Mouse (Mus musculus): ENCODE data around the gene Ctcf.

The Ctcf gene

GRCm38 (mm10) chr8:105609355-105609754 lies 27.0 kb upstream of the Ctcf start:
- POLR2A ChIA-PET = interaction anchor here in 1 of 4 experiments (0.9 to 7.2 kb wide), 5 partner anchors 10 to 103 kb away, joined by 3 to 91 read pairs (median 4); no protein-coding TSS in a partner anchor

GRCm38 (mm10) chr8:105609771-105610170 lies 26.6 kb upstream of the Ctcf start:
- CTCF ChIA-PET = interaction anchor here in 1 of 4 experiments (0.5 to 5.0 kb wide), 2 partner anchors 12 to 33 kb away, joined by 3 to 32 read pairs; no protein-coding TSS in a partner anchor
- POLR2A ChIA-PET = interaction anchor here in 2 of 4 experiments (0.6 to 7.2 kb wide), 7 partner anchors 10 to 1296 kb away, joined by 3 to 91 read pairs (median 4); no protein-coding TSS in a partner anchor

More at GRCm38 (mm10) chr8:105609355-105609754, 27.0 kb upstream of the Ctcf start:
- CTCF ChIA-PET = interaction anchor here in 3 of 4 experiments (0.6 to 5.2 kb wide), 4 partner anchors 12 to 39 kb away, joined by 3 to 69 read pairs (median 24); no protein-coding TSS in a partner anchor

GRCm38 (mm10) chr8:105611836-105612235 lies 24.5 kb upstream of the Ctcf start:
- ChIA-PET CTCF (interaction anchor here in 2 of 4 experiments (0.5 to 1.1 kb wide), 3 partner anchors 12 to 381 kb away, joined by 3 to 4 read pairs (median 3); no protein-coding TSS in a partner anchor), POLR2A (interaction anchor here in 3 of 4 experiments (0.8 to 1.5 kb wide), 4 partner anchors 11 to 158 kb away, joined by 3 read pairs; no protein-coding TSS in a partner anchor)

- ChIA-PET POLR2A (interaction anchor here in 2 of 4 experiments (0.7 to 3.9 kb wide), 12 partner anchors 7 to 75 kb away, joined by 3 to 20 read pairs (median 4); partner anchors contain the start of genes Ripor1 (in 2 of the 2) and Agrp (in 1 of the 2)), CTCF (interaction anchor here in 2 of 4 experiments (0.7 to 1.3 kb wide), 3 partner anchors 8 to 351 kb away, joined by 3 to 4 read pairs (median 4); partner anchors contain the start of gene Ripor1 (in 1 of the 2))
These were observed 23.3 kb upstream of the Ctcf start for GRCm38 (mm10) chr8:105613037-105613436.

DNA sequence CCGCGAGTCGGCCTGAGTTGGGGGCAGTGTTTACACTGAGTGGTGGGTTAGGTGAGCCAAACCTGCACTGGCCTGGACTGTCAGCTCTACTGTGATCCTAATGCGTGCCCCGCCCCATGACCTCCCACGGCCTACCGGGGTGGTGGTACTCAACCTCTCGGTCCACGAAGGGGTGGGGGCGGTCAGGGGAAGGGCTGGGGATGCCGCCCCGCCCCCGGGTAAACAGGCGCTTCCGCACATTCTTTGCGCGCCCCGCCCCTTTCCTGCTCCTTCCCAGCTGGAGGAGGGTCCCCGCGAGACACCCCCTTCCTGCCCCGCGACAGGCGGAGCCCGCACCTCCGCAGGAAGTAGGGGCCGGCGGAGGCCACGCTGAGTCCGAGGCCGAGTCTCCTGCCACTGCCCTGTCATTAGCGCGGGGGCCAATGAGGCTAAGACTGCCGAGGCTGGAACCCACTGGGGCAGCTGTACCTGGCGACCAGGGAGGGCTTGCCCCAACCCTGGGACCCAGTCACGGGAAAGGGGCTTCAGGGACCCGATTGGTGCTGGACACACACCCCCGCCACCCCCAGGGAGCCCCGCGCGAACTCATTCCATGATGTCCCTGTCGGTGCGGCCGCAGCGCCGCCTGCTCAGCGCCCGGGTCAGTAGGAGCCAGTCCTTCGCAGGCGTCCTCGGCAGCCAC lies 22.4 kb upstream of the Ctcf start:
- CTCF ChIA-PET = interaction anchor here (0.6 to 1.3 kb wide), 11 partner anchors 8 to 163 kb away, joined by 3 to 4 read pairs (median 3); partner anchors contain the start of gene Ripor1 (in 1 of the 4)
- POLR2A ChIA-PET = interaction anchor here in 3 of 4 experiments (0.7 to 11.9 kb wide), 18 partner anchors 7 to 144 kb away, joined by 3 to 91 read pairs (median 4); partner anchors contain the start of genes Ripor1 (in 2 of the 3), Agrp (in 1 of the 3) and Ctcf (in 1 of the 3)

- ChIA-PET POLR2A (interaction anchor here in 3 of 4 experiments (0.5 to 11.9 kb wide), 11 partner anchors 9 to 579 kb away, joined by 3 to 91 read pairs (median 4); partner anchors contain the start of genes Ripor1 (in 2 of the 3) and Ctcf (in 1 of the 3)), CTCF (interaction anchor here in 1 of 4 experiments (0.7 kb wide), 1 partner anchor 9 kb away, joined by 4 read pairs; no protein-coding TSS in a partner anchor)
These were observed 20.4 kb upstream of the Ctcf start for GRCm38 (mm10) chr8:105615942-105616341.

DNA sequence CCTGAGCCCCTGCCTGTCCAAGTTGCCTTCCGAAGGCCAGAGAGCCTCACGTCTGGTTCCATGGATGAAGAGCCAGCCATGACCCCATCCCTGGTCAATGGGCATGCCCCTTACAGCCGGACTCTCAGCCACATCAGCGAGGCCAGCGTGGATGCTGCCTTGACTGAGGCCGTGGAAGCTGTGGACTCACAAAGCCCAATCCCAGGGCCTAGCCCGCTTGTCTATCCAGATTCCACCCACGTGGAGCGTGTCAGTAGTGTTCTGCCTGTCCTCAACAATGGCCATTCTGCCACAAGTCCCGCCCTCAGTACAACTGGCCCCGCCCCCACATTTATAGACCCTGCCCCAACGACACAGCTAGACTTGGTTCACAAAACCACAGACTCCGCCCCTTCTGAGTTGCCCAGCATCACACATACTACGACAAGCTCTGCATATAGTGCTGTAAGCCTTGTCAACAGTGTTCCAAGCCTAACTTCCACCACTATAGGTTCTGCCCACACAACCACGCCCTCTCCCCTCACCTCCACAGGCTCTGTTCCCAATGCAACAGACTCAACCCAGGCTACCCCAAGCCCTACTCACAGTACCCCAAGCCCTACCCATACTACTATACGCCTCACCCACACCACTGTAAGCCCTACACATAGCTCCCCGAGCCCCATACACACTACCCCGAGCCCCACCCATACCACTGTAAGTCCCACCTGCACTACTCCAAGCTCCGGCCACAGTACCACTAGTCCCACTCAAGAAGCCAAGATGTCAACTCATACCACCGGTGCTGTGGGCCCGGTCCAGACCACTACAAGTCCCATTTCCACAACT lies 18.7 kb upstream of the Ctcf start:
- ChIA-PET CTCF (interaction anchor here (0.5 to 2.4 kb wide), 9 partner anchors 10 to 179 kb away, joined by 3 to 13 read pairs (median 3); partner anchors contain the start of gene Ripor1 (in 2 of the 4)), POLR2A (interaction anchor here in 3 of 4 experiments (0.5 to 12.0 kb wide), 13 partner anchors 9 to 209 kb away, joined by 3 to 229 read pairs (median 4); partner anchors contain the start of genes Ctcf (in 3 of the 3), Ripor1 (in 2 of the 3), Agrp (in 1 of the 3) and Carmil2 (in 1 of the 3))

GRCm38 (mm10) chr8:105618279-105618634 lies 18.1 kb upstream of the Ctcf start:
- CTCF ChIA-PET = interaction anchor here in 2 of 4 experiments (0.7 to 2.4 kb wide), 7 partner anchors 11 to 177 kb away, joined by 3 to 13 read pairs (median 3); partner anchors contain the start of gene Ripor1 (in 1 of the 2)
- POLR2A ChIA-PET = interaction anchor here in 3 of 4 experiments (0.8 to 12.0 kb wide), 16 partner anchors 9 to 313 kb away, joined by 3 to 229 read pairs (median 4); partner anchors contain the start of genes Ctcf (in 3 of the 3), Carmil2 (in 2 of the 3), Ripor1 (in 2 of the 3) and Agrp (in 1 of the 3)

DNA sequence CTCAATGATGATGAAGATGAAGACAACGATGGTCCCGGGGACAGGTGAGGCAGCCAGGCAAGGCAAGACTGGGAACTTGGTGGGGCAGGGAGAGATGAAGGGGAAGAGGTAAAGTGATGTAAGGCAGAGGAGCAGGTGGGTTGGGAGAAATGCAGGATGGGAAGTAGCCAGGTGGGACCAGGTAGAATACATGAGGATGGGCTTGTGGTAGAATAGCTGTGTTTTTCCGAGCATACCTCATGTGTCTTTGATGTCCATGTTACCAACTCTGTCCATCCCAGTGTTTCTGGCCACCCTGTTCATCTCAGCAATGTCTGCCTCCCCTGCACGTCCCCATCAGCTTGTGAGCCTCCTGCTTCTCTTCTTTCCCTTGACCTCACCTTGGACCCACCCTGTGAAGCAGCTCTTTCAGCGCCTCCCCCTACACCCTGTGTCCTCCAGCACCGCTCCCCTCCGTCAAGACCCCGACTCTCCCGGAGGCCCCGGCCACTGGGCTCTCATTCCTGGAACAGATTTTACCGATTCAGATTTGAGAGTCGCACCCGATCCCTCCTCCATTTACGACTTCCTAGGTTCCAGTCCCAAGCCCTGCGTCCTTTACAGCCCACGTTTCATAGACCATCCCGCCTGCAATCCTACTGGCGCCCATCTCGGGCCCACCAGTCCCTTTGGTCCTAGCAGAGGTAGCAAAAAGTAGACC lies 17.3 kb upstream of the Ctcf start:
- POLR2A ChIA-PET = interaction anchor here in 3 of 4 experiments (0.8 to 12.0 kb wide), 11 partner anchors 12 to 312 kb away, joined by 3 to 229 read pairs (median 3); partner anchors contain the start of genes Carmil2 (in 2 of the 3), Ctcf (in 2 of the 3), Ripor1 (in 2 of the 3) and Agrp (in 1 of the 3)
- CTCF ChIA-PET = interaction anchor here in 2 of 4 experiments (1.5 to 2.4 kb wide), 4 partner anchors 12 to 178 kb away, joined by 3 to 9 read pairs (median 4); no protein-coding TSS in a partner anchor

DNA sequence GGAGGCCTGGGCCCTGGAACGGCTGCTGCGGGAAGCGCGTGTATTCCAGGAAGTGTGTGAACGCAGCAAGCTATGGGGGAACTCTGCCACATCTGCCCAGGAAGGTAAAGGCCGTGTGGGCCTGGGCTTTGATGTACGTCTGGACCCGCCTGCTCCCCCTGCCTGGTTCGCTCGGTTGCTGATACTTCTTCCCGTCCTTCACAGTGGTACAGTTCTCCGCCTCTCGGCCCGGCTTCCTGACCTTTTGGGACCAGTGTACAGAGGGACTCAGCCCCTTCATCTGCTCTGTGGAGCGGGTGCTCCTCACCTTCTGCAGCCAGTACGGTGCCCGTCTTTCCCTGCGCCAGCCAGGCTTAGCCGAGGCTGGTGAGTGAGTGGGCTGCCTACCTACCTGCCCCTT lies 16.2 kb upstream of the Ctcf start:
- POLR2A ChIA-PET = interaction anchor here in 2 of 4 experiments (1.3 to 12.0 kb wide), 6 partner anchors 13 to 42 kb away, joined by 4 to 229 read pairs (median 18); partner anchors contain the start of genes Ripor1 (in 2 of the 2), Agrp (in 1 of the 2) and Ctcf (in 1 of the 2)
- CTCF ChIA-PET = interaction anchor here in 2 of 4 experiments (1.1 to 3.8 kb wide), 7 partner anchors 12 to 150 kb away, joined by 3 to 32 read pairs (median 4); partner anchors contain the start of gene Carmil2 (in 1 of the 2)

DNA sequence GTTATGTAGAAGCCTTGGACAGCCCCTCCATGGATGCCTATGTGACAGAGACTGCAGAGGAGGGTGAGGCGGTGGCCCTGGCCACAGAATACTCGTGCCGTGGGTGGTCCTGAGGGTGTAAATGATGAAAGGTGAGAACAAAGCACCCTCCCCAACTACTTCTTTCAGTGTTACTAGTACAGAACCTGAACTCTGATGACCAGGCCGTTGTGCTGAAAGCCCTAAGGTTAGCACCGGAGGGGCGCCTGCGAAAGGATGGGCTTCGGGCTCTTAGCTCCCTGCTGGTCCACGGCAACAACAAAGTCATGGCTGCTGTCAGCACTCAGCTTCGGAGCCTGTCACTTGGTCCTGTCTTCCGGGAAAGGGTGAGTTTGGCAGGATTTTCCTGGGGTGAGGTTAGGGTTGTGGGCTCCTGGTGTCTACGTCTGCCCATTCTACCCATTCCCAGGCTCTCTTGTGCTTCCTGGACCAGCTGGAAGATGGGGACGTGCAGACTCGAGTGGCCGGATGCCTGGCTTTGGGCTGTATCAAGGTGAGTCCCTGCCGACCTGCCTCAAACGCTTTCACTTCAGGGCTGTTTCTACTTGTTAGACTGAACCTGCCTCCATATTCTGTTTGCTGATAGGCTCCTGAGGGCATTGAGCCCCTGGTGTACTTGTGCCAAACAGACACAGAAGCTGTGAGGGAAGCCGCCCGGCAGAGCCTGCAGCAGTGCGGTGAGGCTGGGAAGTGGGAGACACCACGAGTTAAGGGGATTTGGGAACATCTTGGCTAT lies 15.2 kb upstream of the Ctcf start:
- ChIA-PET CTCF (interaction anchor here (0.5 to 3.8 kb wide), 19 partner anchors 8 to 234 kb away, joined by 3 to 32 read pairs (median 4); partner anchors contain the start of genes Ripor1 (in 3 of the 4), Carmil2 (in 2 of the 4), Acd (in 1 of the 4) and Pard6a (in 1 of the 4)), POLR2A (interaction anchor here in 3 of 4 experiments (1.1 to 12.0 kb wide), 13 partner anchors 7 to 239 kb away, joined by 3 to 229 read pairs (median 8); partner anchors contain the start of genes Ripor1 (in 3 of the 3), Agrp (in 2 of the 3), Ctcf (in 2 of the 3) and Nutf2 (in 1 of the 3))

GRCm38 (mm10) chr8:105621841-105622240 lies 14.5 kb upstream of the Ctcf start:
- ChIA-PET CTCF (interaction anchor here (0.5 to 3.8 kb wide), 55 partner anchors 9 to 939 kb away, joined by 3 to 32 read pairs (median 4); partner anchors contain the start of genes Ripor1 (in 4 of the 4), Ctcf (in 3 of the 4), Agrp (in 2 of the 4) and Carmil2 (in 2 of the 4)), POLR2A (interaction anchor here in 3 of 4 experiments (0.5 to 12.0 kb wide), 27 partner anchors 8 to 308 kb away, joined by 3 to 229 read pairs (median 5); partner anchors contain the start of genes Agrp (in 3 of the 3), Ctcf (in 3 of the 3), Ripor1 (in 3 of the 3) and Acd (in 2 of the 3))

DNA sequence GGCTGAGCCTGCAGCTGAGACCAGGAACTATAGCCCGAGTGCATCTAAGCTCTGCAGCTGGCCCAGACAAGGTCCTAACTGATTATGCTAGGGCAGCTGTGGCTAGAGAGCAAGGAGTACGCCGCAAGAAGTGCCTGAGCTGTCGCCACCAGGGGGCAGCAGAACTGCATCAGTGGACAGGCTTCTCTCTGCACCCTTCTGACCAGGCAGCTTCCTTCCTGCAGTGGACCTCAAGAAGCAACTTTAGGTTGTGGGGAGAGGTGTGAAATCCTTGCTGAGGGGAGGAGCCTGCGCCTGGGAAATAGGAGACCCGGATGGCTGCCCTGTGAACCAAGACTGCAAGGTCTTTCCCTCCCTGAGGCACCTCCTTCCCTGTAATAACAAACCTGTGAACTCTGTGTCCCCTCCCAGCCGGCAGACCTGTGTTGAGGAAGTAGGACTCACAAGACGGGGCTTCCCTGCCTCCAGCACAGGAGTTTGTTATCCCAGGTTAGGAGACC lies 13.9 kb upstream of the Ctcf start:
- POLR2A ChIA-PET = interaction anchor here in 3 of 4 experiments (0.5 to 12.0 kb wide), 32 partner anchors 9 to 308 kb away, joined by 3 to 229 read pairs (median 5); partner anchors contain the start of genes Agrp (in 3 of the 3), Ctcf (in 3 of the 3), Ripor1 (in 3 of the 3) and Acd (in 2 of the 3)
- CTCF ChIA-PET = interaction anchor here (0.5 to 3.8 kb wide), 57 partner anchors 7 to 939 kb away, joined by 3 to 32 read pairs (median 4); partner anchors contain the start of genes Ripor1 (in 4 of the 4), Ctcf (in 3 of the 4), Agrp (in 2 of the 4) and Carmil2 (in 2 of the 4)

GRCm38 (mm10) chr8:105623118-105623517 lies 13.2 kb upstream of the Ctcf start:
- ChIA-PET POLR2A (interaction anchor here (0.6 to 12.0 kb wide), 34 partner anchors 9 to 307 kb away, joined by 3 to 229 read pairs (median 5); partner anchors contain the start of genes Ctcf (in 3 of the 4), Acd (in 2 of the 4), Agrp (in 2 of the 4) and Pard6a (in 2 of the 4)), CTCF (interaction anchor here (0.5 to 3.8 kb wide), 45 partner anchors 8 to 938 kb away, joined by 3 to 32 read pairs (median 4); partner anchors contain the start of genes Ripor1 (in 4 of the 4), Agrp (in 3 of the 4), Ctcf (in 3 of the 4) and Carmil2 (in 2 of the 4))

Data from embryonic stem cell, embryonic (primary cell).